Mouse (Mus musculus): ENCODE data around the gene Gm11985.
A peak's percentile ranks its signal among the peaks of the same experiment; 100 is the strongest.

Gm11985 gene

GRCm38 (mm10) chr11:7152371-7152770, 36.0 kb downstream of the Gm11985 start:
- DNase-seq = no peak

DNA sequence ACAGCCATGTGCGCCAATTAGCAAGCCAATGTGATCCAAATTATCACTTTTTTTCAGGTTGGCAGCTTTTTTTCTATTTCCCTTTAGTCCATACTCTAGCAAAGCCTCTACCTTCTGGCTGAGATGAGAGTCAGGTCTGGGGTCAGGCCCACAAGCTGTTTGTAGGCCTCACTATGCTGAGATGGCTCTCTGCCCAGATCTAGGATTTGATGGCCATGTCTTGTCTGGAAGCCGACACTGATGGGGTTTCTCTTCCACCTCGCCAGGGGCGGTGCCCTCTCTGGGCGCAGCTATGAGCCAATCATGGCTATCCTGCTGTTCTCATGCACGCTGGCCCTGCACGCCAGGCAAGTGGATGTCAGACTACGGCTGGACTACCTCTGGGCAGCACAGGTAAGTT, 37.9 kb downstream of the Gm11985 start:
- DNase-seq = no peak

GRCm38 (mm10) chr11:7149471-7149870, 38.9 kb downstream of the Gm11985 start:
- DNase-seq = no peak

DNA sequence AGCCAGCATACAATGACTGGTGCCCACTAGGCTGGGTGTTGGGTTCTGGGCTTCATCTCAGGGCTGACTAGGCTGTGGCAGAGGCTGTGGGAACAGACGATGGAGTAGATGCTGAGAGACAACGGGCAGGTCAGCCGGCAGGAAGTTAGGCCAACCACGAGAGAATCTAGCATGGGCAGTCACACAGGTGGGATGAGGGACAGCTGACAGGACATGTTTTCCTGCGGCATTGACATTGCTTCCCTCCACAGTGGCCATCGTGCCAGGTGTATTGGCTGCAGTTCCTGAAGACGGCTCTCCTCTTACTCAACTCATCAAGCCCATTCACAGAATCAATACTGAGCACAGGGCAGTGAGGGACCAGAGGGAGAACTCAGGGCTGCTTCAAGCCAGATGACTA, 40.4 kb downstream of the Gm11985 start:
- DNase-seq = no peak

- DNase-seq = no peak
Observed at GRCm38 (mm10) chr11:7147536-7147935, 40.8 kb downstream of the Gm11985 start.

DNA sequence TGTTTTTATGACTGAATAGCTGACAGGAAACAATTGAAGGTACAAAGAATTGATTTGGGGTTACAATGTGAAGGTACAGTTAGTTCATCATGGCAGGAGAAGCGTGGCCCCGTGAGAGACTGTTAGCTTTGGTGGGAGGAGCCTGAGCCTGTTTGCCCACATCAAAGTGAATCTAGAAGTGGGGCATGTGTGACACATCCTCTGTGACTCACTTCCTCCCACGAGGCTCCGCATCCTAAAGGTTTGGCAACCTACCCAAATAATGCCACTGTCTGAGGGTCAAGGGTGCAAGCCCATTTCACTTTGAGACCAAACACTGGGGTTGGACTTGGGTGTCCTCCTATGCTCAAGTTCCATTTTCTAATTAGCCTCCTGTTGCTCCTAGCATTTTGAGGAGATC, 43.1 kb downstream of the Gm11985 start:
- DNase-seq = no peak

DNA sequence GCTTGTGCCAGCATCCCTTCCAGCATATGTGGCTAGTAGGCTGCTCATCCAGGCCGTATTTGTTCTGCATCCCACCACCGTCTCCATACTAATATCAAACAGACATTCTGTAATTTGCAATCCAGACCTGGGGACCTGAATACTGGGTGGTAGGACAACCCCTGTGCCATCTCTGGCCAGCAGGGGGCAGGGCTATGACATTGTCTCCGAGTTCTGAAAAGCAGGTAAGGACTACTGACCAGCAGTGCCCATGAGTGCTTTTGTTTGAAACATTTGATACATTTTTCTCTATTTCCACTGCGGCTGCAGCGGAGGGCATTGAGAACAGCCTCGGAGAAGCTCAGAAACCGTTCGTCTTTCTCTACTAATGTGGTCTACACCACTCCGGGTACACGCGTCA, 44.0 kb downstream of the Gm11985 start:
- peak in 1 of 2 experiments; percentile 21 for DNase-seq

DNA sequence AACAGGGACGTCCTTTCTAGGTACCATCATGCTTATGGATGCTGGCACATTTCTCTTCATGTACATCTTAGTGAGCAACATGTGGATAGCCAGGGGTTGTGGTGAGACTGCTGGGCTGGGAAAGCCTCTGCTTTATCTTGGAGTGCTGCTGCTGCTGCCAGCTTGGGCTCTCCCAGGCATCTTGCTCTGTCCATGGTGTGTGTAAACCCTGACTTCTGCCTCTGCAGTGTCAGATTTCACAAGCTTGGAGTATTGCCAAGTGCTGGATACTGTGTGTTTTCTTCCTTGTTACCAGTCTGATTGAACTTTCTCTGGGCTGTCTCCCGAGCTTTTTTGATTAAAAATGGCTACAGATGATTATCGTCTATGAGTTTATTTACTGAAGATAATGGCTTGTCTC, 45.6 kb downstream of the Gm11985 start:
- no peak for DNase-seq

DNA sequence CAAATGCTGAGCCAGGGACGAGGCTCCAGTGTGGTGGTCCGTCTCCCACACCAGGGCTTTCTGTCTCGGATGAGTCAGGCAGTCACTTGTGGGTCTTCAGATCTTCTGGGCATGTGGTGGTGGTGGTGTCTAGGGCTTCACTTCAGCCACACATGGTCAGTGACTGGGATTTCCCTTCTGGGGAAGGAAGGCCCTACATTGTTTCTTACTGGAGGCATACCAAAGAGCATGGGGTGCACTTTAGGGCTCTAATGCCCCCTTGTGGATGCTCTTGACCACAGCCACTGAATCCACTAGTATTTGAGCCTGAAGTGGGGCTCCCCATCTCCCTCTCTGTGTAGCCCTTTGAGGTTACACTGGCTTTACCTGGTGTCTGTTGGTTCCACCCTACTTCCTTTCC, 47.9 kb downstream of the Gm11985 start:
- no peak for DNase-seq

- DNase-seq = no peak
Observed at GRCm38 (mm10) chr11:7138370-7138769, 50.0 kb downstream of the Gm11985 start.

GRCm38 (mm10) chr11:7136246-7136855, 52.0 kb downstream of the Gm11985 start:
- no peak for DNase-seq

GRCm38 (mm10) chr11:7135763-7136162, 52.6 kb downstream of the Gm11985 start:
- DNase-seq = no peak

- no peak for DNase-seq
Observed at GRCm38 (mm10) chr11:7135301-7135700, 53.1 kb downstream of the Gm11985 start.

DNA sequence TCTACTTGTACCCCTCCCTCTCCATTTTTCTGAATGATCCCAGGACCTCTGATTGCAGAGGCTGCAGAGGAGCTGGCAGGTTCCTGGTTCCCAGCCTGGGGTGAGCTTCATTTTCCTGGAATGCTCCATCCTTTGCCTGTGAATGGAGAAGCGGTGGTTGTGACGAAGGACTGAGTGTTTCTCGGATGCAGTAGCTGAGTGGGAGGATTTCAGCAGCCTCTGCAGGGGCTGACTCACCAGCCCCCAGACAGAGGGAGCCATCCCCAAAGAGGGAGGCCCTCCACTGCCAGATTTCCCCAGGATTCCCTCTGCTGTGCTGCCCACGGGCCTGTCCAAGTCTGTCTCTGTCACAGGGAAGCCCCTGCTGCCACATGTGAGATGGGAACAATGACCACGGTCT, 54.0 kb downstream of the Gm11985 start:
- no peak for DNase-seq

GRCm38 (mm10) chr11:7133736-7134135, 54.6 kb downstream of the Gm11985 start:
- no peak for DNase-seq
